Mouse (Mus musculus): ENCODE measurements around the gene Fam129b. TPM values are rescaled to one million over a fixed set of nuclear protein-coding genes. Genes with fewer than 3 reads are reported as not detected.

Gene Fam129b
- total and polyA plus RNA-seq, 3 experiments = 0.26 to 0.55 (median 0.50) TPM

DNA sequence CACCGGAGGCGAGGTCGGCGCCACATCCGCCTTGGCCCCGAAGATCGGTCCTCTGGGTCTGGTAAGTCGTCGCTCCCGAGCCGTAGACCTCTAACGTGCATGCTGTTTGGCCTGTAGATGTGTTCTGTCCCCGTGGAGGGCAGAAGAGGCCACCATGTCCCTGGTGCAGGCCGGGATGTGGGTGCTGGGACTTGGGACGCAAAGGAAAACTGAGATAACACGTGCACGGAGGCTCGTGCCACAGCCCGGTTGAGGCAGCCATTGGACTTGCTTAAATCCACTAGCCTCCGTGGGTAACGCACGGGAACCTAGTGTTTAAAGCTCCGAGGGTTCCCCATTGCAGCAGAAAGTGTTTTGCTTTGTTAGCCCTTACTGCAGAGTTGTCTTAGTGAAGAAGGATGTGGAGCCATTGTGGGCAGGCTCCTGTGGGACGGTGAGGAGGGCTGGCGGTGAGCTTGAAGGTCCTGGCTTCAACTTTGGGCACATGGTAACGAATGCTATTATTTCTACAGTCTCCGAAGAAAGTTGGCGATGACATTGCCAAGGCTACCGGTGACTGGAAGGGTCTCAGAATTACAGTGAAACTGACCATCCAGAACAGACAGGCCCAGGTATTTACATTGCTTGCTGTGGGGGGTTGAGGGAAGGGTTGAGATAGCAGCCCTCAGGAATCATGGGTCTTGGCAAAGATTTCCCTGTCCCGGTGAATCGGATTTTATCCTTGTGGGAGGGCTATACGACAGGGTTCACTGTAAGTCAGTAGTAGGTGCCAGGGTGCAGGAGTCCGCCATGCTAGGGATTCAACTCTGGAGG lies 86.4 kb downstream of the Fam129b start:
- peak overlapping the region; percentile 78; the same call in 1 of the 2 replicates for H3K4me2 ChIP-seq (ENCODE audit: insufficient read depth, low read depth, poor library complexity, severe bottlenecking)
- no peaks in the 10 kb centered on the region for H3K27me3 ChIP-seq (replicated peaks)
- peaks cover 34% of the 10 kb centered on the region for H3K79me2 ChIP-seq (replicated peaks; ENCODE audit: control insufficient read depth, extremely low read depth, insufficient read depth, poor library complexity, severe bottlenecking)
- DNase-seq (ENCODE audit: extremely low read depth) = peak; percentile 35
- H3K27ac ChIP-seq (ENCODE audit: insufficient read depth, low read depth) = peak overlapping the region; percentile 90
- H3K36me3 ChIP-seq (replicated peaks in 1 of 2; ENCODE audit: control insufficient read depth in 1 of 2, insufficient read depth in 1 of 2, low read length in 1 of 2) = peaks cover 27 to 50% of the 10 kb centered on the region in 2 experiments
- 0 out of 2 replicates have a peak, but pooled peaks have one; percentile 15 for TF ChIP-seq NELFE (IDR thresholded peaks at IDR 0.05; ENCODE audit: low read depth, low read length)
- TF ChIP-seq ZMIZ1 (IDR thresholded peaks at IDR 0.05; ENCODE audit: low read depth, low read length) = no peak
- TF ChIP-seq MAZ (IDR thresholded peaks at IDR 0.05; ENCODE audit: low read depth, low read length) = no peak
- TF ChIP-seq EP300 (IDR thresholded peaks at IDR 0.05; ENCODE audit: low read length) = no peak
- 0 out of 2 replicates have a peak, but pooled peaks have one; percentile 22 for TF ChIP-seq KAT2A (IDR thresholded peaks at IDR 0.05; ENCODE audit: insufficient replicate concordance, low read length)
- TF ChIP-seq SMC3 (IDR thresholded peaks at IDR 0.05; ENCODE audit: low read depth, low read length) = no peak
- no peak for TF ChIP-seq MAX (IDR thresholded peaks at IDR 0.05; ENCODE audit: low read length)
- TF ChIP-seq TBP (conservative IDR thresholded peaks at IDR 0.05; ENCODE audit: low read depth, low read length) = no peak
- 0 out of 2 replicates have a peak, but pooled peaks have one; percentile 2 for TF ChIP-seq BHLHE40 (IDR thresholded peaks at IDR 0.05; ENCODE audit: low read depth, low read length)
- no peak for TF ChIP-seq MYC (IDR thresholded peaks at IDR 0.05; ENCODE audit: low read depth, low read length)
- no peak for TF ChIP-seq MEF2A (IDR thresholded peaks at IDR 0.05; ENCODE audit: borderline replicate concordance, low read depth, low read length)
- no peak for TF ChIP-seq RCOR1 (conservative IDR thresholded peaks at IDR 0.05; ENCODE audit: low read depth, low read length)
- TF ChIP-seq CHD1 (IDR thresholded peaks at IDR 0.05; ENCODE audit: low read depth, low read length) = peak; percentile 74; the same call in 1 of the 2 replicates
- TF ChIP-seq E2F4 (IDR thresholded peaks at IDR 0.05; ENCODE audit: insufficient replicate concordance, low read depth, low read length) = no peak
- TF ChIP-seq HCFC1 (IDR thresholded peaks at IDR 0.05; ENCODE audit: low read depth, low read length) = no peak; the same call in 1 of the 2 replicates
- TF ChIP-seq CTCF (conservative IDR thresholded peaks at IDR 0.05 in 1 of 2, IDR thresholded peaks at IDR 0.05 in 1 of 2; ENCODE audit: low read depth in 2 of 2, low read length in 2 of 2) = no peak
- no peak for TF ChIP-seq ELF1 (IDR thresholded peaks at IDR 0.05; ENCODE audit: low read depth, low read length)
- TF ChIP-seq ZC3H11A (IDR thresholded peaks at IDR 0.05; ENCODE audit: low read depth, low read length) = no peak
- no peak for TF ChIP-seq USF2 (conservative IDR thresholded peaks at IDR 0.05; ENCODE audit: low read depth, low read length)
- no peak for TF ChIP-seq ZKSCAN1 (IDR thresholded peaks at IDR 0.05; ENCODE audit: borderline replicate concordance, low read depth, low read length)
- peak; percentile 65 for TF ChIP-seq POLR2AphosphoS2 (IDR thresholded peaks at IDR 0.05; ENCODE audit: low read depth, low read length)
- TF ChIP-seq JUN (IDR thresholded peaks at IDR 0.05; ENCODE audit: insufficient read depth, low read depth, low read length) = no peak
- TF ChIP-seq MXI1 (IDR thresholded peaks at IDR 0.05; ENCODE audit: low read depth, low read length) = no peak
- TF ChIP-seq ETS1 (conservative IDR thresholded peaks at IDR 0.05; ENCODE audit: low read depth, low read length) = no peak
- no peak for TF ChIP-seq CHD2 (IDR thresholded peaks at IDR 0.05; ENCODE audit: low read length)
- TF ChIP-seq ZNF384 (IDR thresholded peaks at IDR 0.05; ENCODE audit: low read depth, low read length) = no peak
- no peak for TF ChIP-seq JUND (conservative IDR thresholded peaks at IDR 0.05; ENCODE audit: low read depth, low read length)
- TF ChIP-seq SIN3A (IDR thresholded peaks at IDR 0.05; ENCODE audit: low read length) = no peak
- TF ChIP-seq USF1 (IDR thresholded peaks at IDR 0.05; ENCODE audit: low read depth, low read length) = no peak
- no peak for TF ChIP-seq UBTF (IDR thresholded peaks at IDR 0.05; ENCODE audit: low read depth, low read length)
- TF ChIP-seq IRF4 (IDR thresholded peaks at IDR 0.05; ENCODE audit: low read depth, low read length) = no peak
- no peak for TF ChIP-seq PAX5 (IDR thresholded peaks at IDR 0.05; ENCODE audit: low read length)
- TF ChIP-seq GABPA (IDR thresholded peaks at IDR 0.05; ENCODE audit: insufficient replicate concordance, low read depth, low read length) = no peak
- peaks cover 8 to 35% of the 10 kb centered on the region in 2 experiments for H3K4me1 ChIP-seq (ENCODE audit: control insufficient read depth in 1 of 2, insufficient read depth in 2 of 2)
- no peaks in the 10 kb centered on the region for H3K9me3 ChIP-seq (replicated peaks; ENCODE audit: low read length)
- dilution Hi-C loops (cut with MboI; ENCODE audit: extremely low pct_ligation_motif_present, extremely low pct_unique_long_range_greater_than_20kb, low sequenced_read_pairs) = no loop called here
- peak overlapping the region; percentile 82 to 97 (median 93) for H3K4me3 ChIP-seq (replicated peaks in 1 of 3; ENCODE audit: low read depth in 2 of 3, low read length in 2 of 3, poor library complexity in 1 of 3)
- peak overlapping the region; percentile 100 for H3K9ac ChIP-seq (ENCODE audit: insufficient read depth, low read depth)
- in situ Hi-C loops (cut with MboI; ENCODE audit: low pct_ligation_motif_present, low pct_unique_long_range_greater_than_20kb, low sequenced_read_pairs) = no loop called here
